Mouse (Mus musculus): Measurements from ENCODE around the gene Mgat5b. TPM values are rescaled to one million over a fixed set of nuclear protein-coding genes. Genes with fewer than 3 reads are reported as not detected.

Mgat5b gene
- 22.8 and 24.5 TPM in 2 replicates for polyA plus RNA-seq (2015; fragmentation: Nextera tagmentation; extraction: Ambion mirVana)

GRCm38 (mm10) chr11:116918323-116919185 lies at the start of gene Mgat5b:
Gene Mgat5b, plus strand, starts transcription at chr11:116918863.
- H3K27me3 ChIP-seq = peaks cover 28% of the 10 kb centered on the region
- ATAC-seq (ENCODE audit: low FRiP score) = peak; percentile 88
- H3K4me1 ChIP-seq (replicated peaks) = peaks cover 64% of the 10 kb centered on the region
- H3K36me3 ChIP-seq = peaks cover 5% of the 10 kb centered on the region
- WGBS = 1% methylated on average over 84 of the region's 90 CpGs
- H3K4me2 ChIP-seq = peak within 1 kb of the TSS; percentile 88
- H3K9me3 ChIP-seq = no peaks in the 10 kb centered on the region
- H3K4me3 ChIP-seq = peak within 1 kb of the TSS; percentile 84
- H3K9ac ChIP-seq = peak within 1 kb of the TSS; percentile 100
- peak within 1 kb of the TSS; percentile 93 for H3K27ac ChIP-seq

- no peak overlapping the region for H3K27ac ChIP-seq
- no peaks in the 10 kb centered on the region for H3K4me1 ChIP-seq (replicated peaks)
- H3K9me3 ChIP-seq = no peaks in the 10 kb centered on the region
- H3K4me2 ChIP-seq = no peak overlapping the region
- WGBS = 96% methylated on average over 8 of the region's 8 CpGs
- H3K36me3 ChIP-seq = peaks cover 90% of the 10 kb centered on the region
- no peak overlapping the region for H3K9ac ChIP-seq
- H3K4me3 ChIP-seq = no peak overlapping the region
- no peaks in the 10 kb centered on the region for H3K27me3 ChIP-seq
- ATAC-seq (ENCODE audit: low FRiP score) = no peak
These were observed 49.4 kb upstream of the Mgat5b start for GRCm38 (mm10) chr11:116869223-116869622.

DNA sequence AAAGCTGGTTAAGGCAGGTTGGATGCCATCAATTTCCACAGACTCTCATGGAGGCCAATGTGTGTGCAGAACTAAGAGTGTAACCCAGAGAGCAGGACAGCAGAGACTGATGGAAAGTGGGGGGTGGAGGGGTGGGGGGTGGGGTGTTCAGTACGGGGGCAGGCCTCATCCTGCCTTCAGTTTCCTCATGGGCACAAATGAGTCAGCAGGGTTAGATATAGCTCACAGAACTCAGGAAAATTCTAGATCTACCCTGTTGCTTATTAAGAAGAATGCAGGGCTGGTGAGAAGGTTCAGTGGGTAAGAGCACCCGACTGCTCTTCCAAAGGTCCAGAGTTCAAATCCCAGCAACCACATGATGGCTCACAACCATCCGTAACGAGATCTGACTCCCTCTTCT lies 49.0 kb upstream of the Mgat5b start:
- no peak overlapping the region for H3K4me2 ChIP-seq
- H3K9ac ChIP-seq = no peak overlapping the region
- H3K27me3 ChIP-seq = no peaks in the 10 kb centered on the region
- no peaks in the 10 kb centered on the region for H3K9me3 ChIP-seq
- no peaks in the 10 kb centered on the region for H3K4me1 ChIP-seq (replicated peaks)
- 82% methylated on average over 4 of the region's 4 CpGs for WGBS
- ATAC-seq (ENCODE audit: low FRiP score) = no peak
- no peak overlapping the region for H3K4me3 ChIP-seq
- no peak overlapping the region for H3K27ac ChIP-seq
- H3K36me3 ChIP-seq = peaks cover 90% of the 10 kb centered on the region

DNA sequence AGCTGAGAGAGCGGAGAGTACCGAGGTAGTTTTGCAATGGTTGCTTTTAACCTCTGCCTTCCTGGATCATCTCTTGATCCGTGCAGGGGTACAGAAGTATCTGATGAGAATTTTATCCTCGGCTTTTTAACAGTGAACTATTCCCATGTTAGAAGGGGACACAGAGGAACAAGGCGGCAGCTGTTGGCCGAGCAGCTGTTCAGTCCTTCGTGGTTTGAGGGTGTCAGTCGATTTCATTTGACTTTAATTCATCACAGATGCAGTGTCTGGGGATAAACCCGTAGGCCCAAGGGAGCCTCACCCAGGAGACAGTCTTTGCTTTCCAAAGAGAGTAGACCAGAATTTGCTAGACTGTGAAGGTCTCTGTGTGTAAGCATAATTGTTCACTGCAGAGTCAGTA lies 47.1 kb upstream of the Mgat5b start:
- no peak overlapping the region for H3K4me2 ChIP-seq

DNA sequence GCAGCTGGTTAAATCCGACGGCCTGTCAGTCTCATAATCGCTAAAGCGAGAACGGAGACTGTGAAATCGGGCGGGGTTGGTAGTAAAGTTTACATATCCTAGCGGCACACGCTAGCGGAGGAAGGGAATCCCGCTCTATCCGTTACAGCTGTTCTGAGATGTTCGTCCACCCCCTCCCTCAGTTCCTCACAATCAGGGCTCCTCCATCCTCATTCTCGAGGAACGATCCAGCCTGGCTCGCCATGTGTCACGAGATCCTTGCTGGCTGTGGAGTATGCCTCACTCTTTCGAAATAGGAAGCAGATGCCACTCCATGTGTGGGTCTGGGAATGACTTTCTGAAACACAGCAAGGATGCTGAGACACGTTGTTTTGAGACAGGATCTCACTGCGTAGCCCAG lies 44.7 kb upstream of the Mgat5b start:
- no peak overlapping the region for H3K9ac ChIP-seq
- H3K9me3 ChIP-seq = no peaks in the 10 kb centered on the region
- H3K4me2 ChIP-seq = no peak overlapping the region
- no peak for ATAC-seq (ENCODE audit: low FRiP score)
- H3K4me3 ChIP-seq = no peak overlapping the region
- H3K27ac ChIP-seq = no peak overlapping the region
- WGBS = 90% methylated on average over 20 of the region's 20 CpGs
- H3K4me1 ChIP-seq (replicated peaks) = no peaks in the 10 kb centered on the region
- H3K36me3 ChIP-seq = peaks cover 61% of the 10 kb centered on the region
- no peaks in the 10 kb centered on the region for H3K27me3 ChIP-seq

More for the DNA sequence above, 47.1 kb upstream of the Mgat5b start:
- ATAC-seq (ENCODE audit: low FRiP score) = no peak
- no peak overlapping the region for H3K9ac ChIP-seq
- H3K4me1 ChIP-seq (replicated peaks) = no peaks in the 10 kb centered on the region
- no peak overlapping the region for H3K27ac ChIP-seq
- H3K9me3 ChIP-seq = no peaks in the 10 kb centered on the region
- WGBS = 89% methylated on average over 9 of the region's 9 CpGs
- H3K4me3 ChIP-seq = no peak overlapping the region
- no peaks in the 10 kb centered on the region for H3K27me3 ChIP-seq
- peaks cover 83% of the 10 kb centered on the region for H3K36me3 ChIP-seq

DNA sequence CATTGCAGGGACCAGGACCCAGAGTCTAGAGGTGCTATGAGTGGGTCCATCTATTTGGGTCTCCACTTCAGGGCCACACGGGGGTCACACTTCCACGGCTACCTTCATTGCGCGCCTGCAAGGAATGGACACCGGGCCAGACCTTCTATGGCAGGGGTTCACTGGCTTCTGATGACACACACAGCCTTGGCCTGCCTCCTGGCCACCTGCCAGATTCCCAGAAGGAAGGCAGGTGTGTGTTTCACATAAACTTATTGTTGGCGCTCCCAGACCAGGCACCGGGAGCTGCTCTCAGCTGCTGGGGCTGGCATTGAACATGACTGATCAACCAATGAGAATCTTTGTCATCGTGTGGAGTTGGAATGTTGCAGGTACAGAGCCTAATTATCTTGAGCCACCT lies 40.2 kb upstream of the Mgat5b start:
- H3K4me2 ChIP-seq = no peak overlapping the region
- H3K4me3 ChIP-seq = no peak overlapping the region
- no peaks in the 10 kb centered on the region for H3K9me3 ChIP-seq
- H3K27ac ChIP-seq = no peak overlapping the region
- WGBS = 93% methylated on average over 8 of the region's 8 CpGs
- no peak overlapping the region for H3K9ac ChIP-seq
- H3K27me3 ChIP-seq = no peaks in the 10 kb centered on the region
- peaks cover 24% of the 10 kb centered on the region for H3K36me3 ChIP-seq
- no peaks in the 10 kb centered on the region for H3K4me1 ChIP-seq (replicated peaks)
- no peak for ATAC-seq (ENCODE audit: low FRiP score)

GRCm38 (mm10) chr11:116880839-116881238 lies 37.8 kb upstream of the Mgat5b start:
- peaks cover 2% of the 10 kb centered on the region; the same call in 1 of the 2 replicates for H3K36me3 ChIP-seq
- no peaks in the 10 kb centered on the region for H3K9me3 ChIP-seq
- peaks cover 7% of the 10 kb centered on the region for H3K27me3 ChIP-seq
- WGBS = 66% methylated on average over 7 of the region's 7 CpGs
- H3K27ac ChIP-seq = no peak overlapping the region
- H3K4me3 ChIP-seq = no peak overlapping the region
- ATAC-seq (ENCODE audit: low FRiP score) = no peak
- peaks cover 4% of the 10 kb centered on the region for H3K4me1 ChIP-seq (replicated peaks)
- H3K9ac ChIP-seq = no peak overlapping the region
- H3K4me2 ChIP-seq = no peak overlapping the region

DNA sequence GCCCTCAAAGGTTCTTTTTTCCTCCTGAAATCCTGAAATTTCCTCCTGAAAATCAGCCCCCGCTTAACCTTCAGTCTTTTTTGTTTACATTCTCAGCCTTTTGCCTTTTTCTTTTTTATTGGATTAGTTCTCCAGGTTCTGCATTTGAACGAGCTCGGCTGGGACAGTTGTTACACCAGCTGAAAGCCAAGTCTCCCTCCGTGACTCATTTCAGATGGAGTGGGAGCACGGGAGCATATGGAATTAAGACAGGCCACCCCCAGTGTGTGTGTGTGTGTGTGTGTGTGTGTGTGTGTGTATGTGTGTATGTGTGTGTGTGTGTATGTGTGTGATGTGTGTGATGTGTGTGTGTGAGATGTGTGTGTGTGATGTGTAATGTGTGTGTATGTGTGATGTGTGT lies 37.2 kb upstream of the Mgat5b start:
- Histone ChIP-seq H3K36me3 (no peaks in the 10 kb centered on the region), H3K4me3 (no peak overlapping the region), H3K27ac (no peak overlapping the region), H3K9ac (no peak overlapping the region), H3K4me2 (no peak overlapping the region), H3K9me3 (no peaks in the 10 kb centered on the region), H3K4me1 (replicated peaks) (peaks cover 9% of the 10 kb centered on the region), H3K27me3 (peaks cover 12% of the 10 kb centered on the region)
- no peak for ATAC-seq (ENCODE audit: low FRiP score)
- WGBS = 81% methylated on average over 5 of the region's 5 CpGs

DNA sequence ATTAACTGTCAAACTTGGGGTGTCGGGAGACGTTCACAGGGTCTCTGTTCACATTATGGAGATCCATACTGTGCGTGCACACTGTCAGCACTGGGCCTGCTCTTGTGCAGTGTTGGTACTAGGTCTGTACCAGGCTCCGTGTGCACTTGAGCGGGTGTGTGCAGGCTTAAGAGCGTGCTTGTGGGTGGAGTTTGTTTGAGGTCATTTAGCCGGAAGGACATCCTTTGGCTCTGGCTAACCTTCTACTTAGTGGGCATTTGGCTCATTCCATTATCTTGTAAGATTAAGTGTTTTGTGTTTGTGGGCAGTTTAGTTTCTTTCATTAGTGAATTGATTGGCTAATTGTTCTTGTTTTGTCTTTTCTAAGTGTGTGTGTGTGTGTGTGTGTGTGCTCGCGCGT lies 36.2 kb upstream of the Mgat5b start:
- no peak overlapping the region for H3K9ac ChIP-seq
- no peaks in the 10 kb centered on the region for H3K9me3 ChIP-seq
- ATAC-seq (ENCODE audit: low FRiP score) = no peak
- H3K36me3 ChIP-seq = no peaks in the 10 kb centered on the region
- H3K27ac ChIP-seq = no peak overlapping the region
- peaks cover 20% of the 10 kb centered on the region for H3K27me3 ChIP-seq
- H3K4me3 ChIP-seq = no peak overlapping the region
- H3K4me1 ChIP-seq (replicated peaks) = peaks cover 9% of the 10 kb centered on the region
- WGBS = 81% methylated on average over 10 of the region's 10 CpGs
- no peak overlapping the region for H3K4me2 ChIP-seq

GRCm38 (mm10) chr11:116884061-116884460 lies 34.6 kb upstream of the Mgat5b start:
- H3K9me3 ChIP-seq = no peaks in the 10 kb centered on the region

GRCm38 (mm10) chr11:116885275-116886151 lies 33.1 kb upstream of the Mgat5b start:
- Histone ChIP-seq H3K27ac (no peak overlapping the region), H3K4me1 (replicated peaks) (peaks cover 9% of the 10 kb centered on the region), H3K4me3 (peak overlapping the region; percentile 16), H3K9ac (peak overlapping the region; percentile 53; the same call in 1 of the 2 replicates), H3K36me3 (no peaks in the 10 kb centered on the region), H3K9me3 (no peaks in the 10 kb centered on the region), H3K4me2 (peak overlapping the region; percentile 43), H3K27me3 (peaks cover 28% of the 10 kb centered on the region)
- ATAC-seq (ENCODE audit: low FRiP score) = 0 out of 2 replicates have a peak, but pooled peaks have one; percentile 54
- 3% methylated on average over 27 of the region's 28 CpGs for WGBS

More at GRCm38 (mm10) chr11:116884061-116884460, 34.6 kb upstream of the Mgat5b start:
- Histone ChIP-seq H3K4me1 (replicated peaks) (peaks cover 9% of the 10 kb centered on the region), H3K27me3 (peaks cover 26% of the 10 kb centered on the region), H3K27ac (no peak overlapping the region), H3K36me3 (no peaks in the 10 kb centered on the region), H3K9ac (no peak overlapping the region), H3K4me3 (no peak overlapping the region), H3K4me2 (no peak overlapping the region)
- ATAC-seq (ENCODE audit: low FRiP score) = no peak
- WGBS = 83% methylated on average over 6 of the region's 6 CpGs

- no peak overlapping the region for H3K4me2 ChIP-seq
- H3K9ac ChIP-seq = no peak overlapping the region
- no peak overlapping the region for H3K4me3 ChIP-seq
- peaks cover 9% of the 10 kb centered on the region for H3K4me1 ChIP-seq (replicated peaks)
- peaks cover 28% of the 10 kb centered on the region for H3K27me3 ChIP-seq
- ATAC-seq (ENCODE audit: low FRiP score) = no peak
- H3K27ac ChIP-seq = no peak overlapping the region
- WGBS = 63% methylated on average over 5 of the region's 5 CpGs
- no peaks in the 10 kb centered on the region for H3K36me3 ChIP-seq
- H3K9me3 ChIP-seq = no peaks in the 10 kb centered on the region
These were observed 31.5 kb upstream of the Mgat5b start for GRCm38 (mm10) chr11:116887136-116887535.

Data from hindbrain, embryonic 13.5 days (tissue).